13 mouse cellular contexts compared by ENCODE assay signal in genomic region chr2:157116964-157117363, GRCm38 (mm10). TPM values are rescaled to one million over a fixed set of nuclear protein-coding genes. Genes with fewer than 3 reads are reported as not detected.
DNase-seq lines count a peak whose midpoint lies in the region; ATAC-seq and TF ChIP-seq lines count a peak whose summit lies in the region.
"Had no signal": no experiment of that assay in that cellular context is flagged by ENCODE, and none has a peak within 500 bp of the region (broad histone marks: within the 10 kb centered on the region; RNA-seq: fewer than 3 reads in every experiment).

No protein-coding gene starts in this region.

- H3K4me3 ChIP-seq in hindbrain, embryonic 11.5 days (ENCODE audit: low read depth, low read length), result no peak overlapping the region
- H3K4me3 ChIP-seq in hindbrain, embryonic 12.5 days, result no peak overlapping the region
- no peak overlapping the region for H3K4me3 ChIP-seq in embryonic facial prominence, embryonic 11.5 days (ENCODE audit: low read depth, low read length)
- no peak overlapping the region for H3K4me3 ChIP-seq in stomach, postnatal 0 days (ENCODE audit: low read depth, low read length)
- H3K4me3 ChIP-seq in forebrain, embryonic 13.5 days, result no peak overlapping the region
- H3K4me3 ChIP-seq: embryonic facial prominence, embryonic 13.5 days; limb, embryonic 13.5 days; neural tube, embryonic 13.5 days had no signal

- H3K9me3 ChIP-seq in hindbrain, embryonic 11.5 days (ENCODE audit: control insufficient read depth, low read length), result no peaks in the 10 kb centered on the region
- H3K9me3 ChIP-seq in hindbrain, embryonic 12.5 days (replicated peaks), result no peaks in the 10 kb centered on the region
- H3K9me3 ChIP-seq in embryonic facial prominence, embryonic 11.5 days (replicated peaks; ENCODE audit: control insufficient read depth, low read length), result no peaks in the 10 kb centered on the region
- no peaks in the 10 kb centered on the region for H3K9me3 ChIP-seq in stomach, postnatal 0 days (ENCODE audit: control insufficient read depth, low read length)
- no peaks in the 10 kb centered on the region for H3K9me3 ChIP-seq in forebrain, embryonic 13.5 days (replicated peaks)
- H3K9me3 ChIP-seq: embryonic facial prominence, embryonic 13.5 days; limb, embryonic 13.5 days; neural tube, embryonic 13.5 days had no signal

- no peaks in the 10 kb centered on the region for H3K36me3 ChIP-seq in hindbrain, embryonic 11.5 days (ENCODE audit: control insufficient read depth, insufficient read depth, low read length)
- H3K36me3 ChIP-seq in hindbrain, embryonic 12.5 days, result peaks cover 12% of the 10 kb centered on the region; the same call in 1 of the 2 replicates
- 0 out of 2 replicates have a peak, but pooled peaks cover 6% of the 10 kb centered on the region for H3K36me3 ChIP-seq in embryonic facial prominence, embryonic 11.5 days (replicated peaks; ENCODE audit: control insufficient read depth, insufficient read depth, low read depth, low read length)
- peaks cover 17% of the 10 kb centered on the region for H3K36me3 ChIP-seq in stomach, postnatal 0 days (ENCODE audit: control insufficient read depth, insufficient read depth, low read length)
- H3K36me3 ChIP-seq in forebrain, embryonic 13.5 days (ENCODE audit: poor library complexity, severe bottlenecking), result peaks cover 41% of the 10 kb centered on the region

- no peaks in the 10 kb centered on the region for H3K27me3 ChIP-seq in hindbrain, embryonic 11.5 days (ENCODE audit: control insufficient read depth, insufficient read depth, low read length)
- no peaks in the 10 kb centered on the region for H3K27me3 ChIP-seq in hindbrain, embryonic 12.5 days
- no peaks in the 10 kb centered on the region for H3K27me3 ChIP-seq in embryonic facial prominence, embryonic 11.5 days (ENCODE audit: control insufficient read depth, insufficient read depth, low read length)
- H3K27me3 ChIP-seq in stomach, postnatal 0 days (ENCODE audit: control insufficient read depth, insufficient read depth, low read length), result no peaks in the 10 kb centered on the region
- no peaks in the 10 kb centered on the region for H3K27me3 ChIP-seq in forebrain, embryonic 13.5 days
- H3K27me3 ChIP-seq: embryonic facial prominence, embryonic 13.5 days; limb, embryonic 13.5 days; neural tube, embryonic 13.5 days had no signal

- H3K9ac ChIP-seq in hindbrain, embryonic 11.5 days (ENCODE audit: low read depth, low read length), result no peak overlapping the region
- no peak overlapping the region for H3K9ac ChIP-seq in hindbrain, embryonic 12.5 days
- H3K9ac ChIP-seq in embryonic facial prominence, embryonic 11.5 days (replicated peaks; ENCODE audit: low read length), result no peak overlapping the region
- no peak overlapping the region for H3K9ac ChIP-seq in stomach, postnatal 0 days (ENCODE audit: low read length)
- no peak overlapping the region for H3K9ac ChIP-seq in forebrain, embryonic 13.5 days
- H3K9ac ChIP-seq: embryonic facial prominence, embryonic 13.5 days; limb, embryonic 13.5 days; neural tube, embryonic 13.5 days had no signal

- peak; percentile 64 for DNase-seq in hindbrain, embryonic 11.5 days (ENCODE audit: low spot score)
- DNase-seq in thymus, postnatal 0 days (ENCODE audit: low spot score), result peak; percentile 60
- no peak for DNase-seq in thymus, postnatal 36 days
- peak; percentile 69 for DNase-seq in embryonic facial prominence, embryonic 11.5 days (ENCODE audit: low spot score)
- no peak for DNase-seq in stomach, postnatal 0 days (ENCODE audit: low spot score)
- DNase-seq in thymus, adult 18-20 months, result no peak

- H3K4me2 ChIP-seq in hindbrain, embryonic 11.5 days (replicated peaks; ENCODE audit: low read depth, low read length), result no peak overlapping the region
- H3K4me2 ChIP-seq in hindbrain, embryonic 12.5 days (replicated peaks), result no peak overlapping the region
- H3K4me2 ChIP-seq in embryonic facial prominence, embryonic 11.5 days (ENCODE audit: low read depth, low read length), result no peak overlapping the region
- no peak overlapping the region for H3K4me2 ChIP-seq in stomach, postnatal 0 days (replicated peaks; ENCODE audit: low read depth)
- H3K4me2 ChIP-seq in forebrain, embryonic 13.5 days, result no peak overlapping the region
- H3K4me2 ChIP-seq: embryonic facial prominence, embryonic 13.5 days; limb, embryonic 13.5 days; neural tube, embryonic 13.5 days had no signal

- TF ChIP-seq CTCF in stomach, postnatal 0 days (IDR thresholded peaks at IDR 0.05; ENCODE audit: low read depth), result peak; percentile 83

- H3K27ac ChIP-seq in hindbrain, embryonic 11.5 days (ENCODE audit: low read depth, low read length), result no peak overlapping the region
- H3K27ac ChIP-seq in hindbrain, embryonic 12.5 days, result no peak overlapping the region
- no peak overlapping the region for H3K27ac ChIP-seq in embryonic facial prominence, embryonic 11.5 days (replicated peaks; ENCODE audit: low read depth, low read length)
- H3K27ac ChIP-seq in stomach, postnatal 0 days (replicated peaks), result no peak overlapping the region
- no peak overlapping the region for H3K27ac ChIP-seq in forebrain, embryonic 13.5 days
- H3K27ac ChIP-seq: embryonic facial prominence, embryonic 13.5 days; limb, embryonic 13.5 days; neural tube, embryonic 13.5 days had no signal

- no peak for TF ChIP-seq EP300 in stomach, postnatal 0 days (optimal IDR thresholded peaks at IDR 0.05)

- ATAC-seq in hindbrain, embryonic 11.5 days (ENCODE audit: low FRiP score), result no peak
- ATAC-seq in hindbrain, embryonic 12.5 days (ENCODE audit: low FRiP score), result no peak
- ATAC-seq in embryonic facial prominence, embryonic 11.5 days (replicated peaks; ENCODE audit: insufficient number of reproducible peaks, low FRiP score, low TSS enrichment, low read depth), result no peak
- ATAC-seq in stomach, postnatal 0 days (ENCODE audit: low FRiP score, low TSS enrichment), result no peak
- ATAC-seq in forebrain, embryonic 13.5 days, result no peak

- no peaks in the 10 kb centered on the region for H3K4me1 ChIP-seq in hindbrain, embryonic 11.5 days (replicated peaks; ENCODE audit: control insufficient read depth, insufficient read depth, low read length)
- H3K4me1 ChIP-seq in hindbrain, embryonic 12.5 days, result no peaks in the 10 kb centered on the region
- no peaks in the 10 kb centered on the region for H3K4me1 ChIP-seq in embryonic facial prominence, embryonic 11.5 days (ENCODE audit: control insufficient read depth, insufficient read depth, low read length)
- H3K4me1 ChIP-seq in stomach, postnatal 0 days (replicated peaks; ENCODE audit: control insufficient read depth, insufficient read depth), result no peaks in the 10 kb centered on the region
- H3K4me1 ChIP-seq in forebrain, embryonic 13.5 days, result no peaks in the 10 kb centered on the region
- H3K4me1 ChIP-seq: embryonic facial prominence, embryonic 13.5 days; limb, embryonic 13.5 days; neural tube, embryonic 13.5 days had no signal

- 28% methylated on average over 3 of the region's 3 CpGs for WGBS in hindbrain, embryonic 11.5 days
- 22% methylated on average over 3 of the region's 3 CpGs for WGBS in hindbrain, embryonic 12.5 days
- WGBS in embryonic facial prominence, embryonic 11.5 days, result 21% methylated on average over 3 of the region's 3 CpGs
- WGBS in stomach, postnatal 0 days, result 23% methylated on average over 3 of the region's 3 CpGs
- 22% methylated on average over 3 of the region's 3 CpGs for WGBS in forebrain, embryonic 13.5 days

RNA-seq across cellular contexts. Expression of gene Samhd1, which starts 18.1 kb away (rescaled TPM):
- polyA plus RNA-seq in hindbrain, embryonic 11.5 days (2014; fragmentation: Nextera tagmentation; extraction: Ambion mirVana), result 23.6 and 29.9 TPM in 2 replicates
- polyA plus RNA-seq in hindbrain, embryonic 12.5 days (2016; fragmentation: Nextera tagmentation; extraction: Ambion mirVana), result 17.2 and 20.2 TPM in 2 replicates
- polyA plus RNA-seq in thymus, postnatal 0 days (2015; fragmentation: Nextera tagmentation; extraction: Ambion mirVana), result 23.5 and 25.5 TPM in 2 replicates
- polyA plus RNA-seq in embryonic facial prominence, embryonic 11.5 days (2014; fragmentation: Nextera tagmentation; extraction: Ambion mirVana), result 33.3 and 34.0 TPM in 2 replicates
- 16.1 and 17.4 TPM in 2 replicates for polyA plus RNA-seq in stomach, postnatal 0 days (2015; fragmentation: Nextera tagmentation; extraction: Ambion mirVana)
- polyA plus RNA-seq in forebrain, embryonic 13.5 days (2015; fragmentation: Nextera tagmentation; extraction: Ambion mirVana), result 13.9 and 16.0 TPM in 2 replicates

RNA-seq across cellular contexts. Expression of gene Tldc2, which starts 30.1 kb away (rescaled TPM):
- not detected in 2 replicates for polyA plus RNA-seq in hindbrain, embryonic 11.5 days (2014; fragmentation: Nextera tagmentation; extraction: Ambion mirVana)
- not detected in 2 replicates for polyA plus RNA-seq in hindbrain, embryonic 12.5 days (2016; fragmentation: Nextera tagmentation; extraction: Ambion mirVana)
- not detected in 2 replicates for polyA plus RNA-seq in thymus, postnatal 0 days (2015; fragmentation: Nextera tagmentation; extraction: Ambion mirVana)
- not detected in 2 replicates for polyA plus RNA-seq in embryonic facial prominence, embryonic 11.5 days (2014; fragmentation: Nextera tagmentation; extraction: Ambion mirVana)
- not detected in 2 replicates for polyA plus RNA-seq in stomach, postnatal 0 days (2015; fragmentation: Nextera tagmentation; extraction: Ambion mirVana)
- not detected in 2 replicates for polyA plus RNA-seq in forebrain, embryonic 13.5 days (2015; fragmentation: Nextera tagmentation; extraction: Ambion mirVana)
- polyA plus RNA-seq: embryonic facial prominence, embryonic 13.5 days; heart, embryonic 16.5 days; limb, embryonic 13.5 days; neural tube, embryonic 13.5 days; testis, adult 2 months had no signal

RNA-seq across cellular contexts. Expression of gene Soga1, which starts 37.9 kb away (rescaled TPM):
- polyA plus RNA-seq in hindbrain, embryonic 11.5 days (2014; fragmentation: Nextera tagmentation; extraction: Ambion mirVana), result 7.2 and 9.8 TPM in 2 replicates
- 7.7 and 8.6 TPM in 2 replicates for polyA plus RNA-seq in hindbrain, embryonic 12.5 days (2016; fragmentation: Nextera tagmentation; extraction: Ambion mirVana)
- 0.57 TPM in 2 replicates for polyA plus RNA-seq in thymus, postnatal 0 days (2015; fragmentation: Nextera tagmentation; extraction: Ambion mirVana)
- polyA plus RNA-seq in embryonic facial prominence, embryonic 11.5 days (2014; fragmentation: Nextera tagmentation; extraction: Ambion mirVana), result 5.4 and 5.6 TPM in 2 replicates
- polyA plus RNA-seq in stomach, postnatal 0 days (2015; fragmentation: Nextera tagmentation; extraction: Ambion mirVana), result 0.65 and 0.86 TPM in 2 replicates
- polyA plus RNA-seq in forebrain, embryonic 13.5 days (2015; fragmentation: Nextera tagmentation; extraction: Ambion mirVana), result 4.8 and 5.1 TPM in 2 replicates

Comparison
In these comparisons a context has a peak if more than half of its experiments do, and no peak if none do; other contexts are left out.
1. DNase-seq: peak in hindbrain, embryonic 11.5 days (single experiment), thymus, postnatal 0 days (single experiment) and embryonic facial prominence, embryonic 11.5 days (single experiment); none in thymus, postnatal 36 days (0 of 2), stomach, postnatal 0 days (single experiment) and thymus, adult 18-20 months (0 of 2).